Mouse (Mus musculus) liver, postnatal 0 days (tissue): ENCODE results near the gene Hoxb1.

Source experiments
- CTCF ChIP-seq: sonication (generic); IDR thresholded peaks from 2 replicates; pipeline ENCODE4 v1.5.1; 2016; ENCODE audit warnings: antibody characterized with exemption, low read depth
- EP300 ChIP-seq: IDR thresholded peaks from 2 replicates; pipeline ENCODE4 v1.6.1; 2016; ENCODE audit warnings: antibody characterized with exemption, low read depth, mild to moderate bottlenecking

DNA sequence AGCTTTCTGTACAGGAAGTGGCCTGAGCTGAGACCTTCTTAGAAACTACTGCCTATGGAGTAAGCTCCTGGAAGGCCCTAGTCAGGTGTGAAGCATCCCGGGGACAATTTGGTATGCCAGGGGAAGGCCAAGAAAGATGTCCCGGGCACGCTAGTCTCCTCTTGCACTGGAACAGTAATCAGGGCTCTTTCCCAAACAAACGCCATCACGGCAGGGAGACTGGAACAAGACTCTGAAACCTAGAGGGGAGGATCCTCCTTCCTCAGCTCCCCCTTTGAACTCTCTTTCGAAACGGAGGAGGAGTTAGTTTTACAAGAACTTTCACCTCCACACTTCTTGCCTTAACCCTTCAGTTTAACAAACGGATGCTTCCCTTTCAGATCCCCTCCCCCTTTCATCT is 33.4 kb upstream of the Hoxb1 start:
- TF ChIP-seq EP300 (no peak), CTCF (no peak)
